Mouse (Mus musculus): Measurements from ENCODE around the gene Dusp1.

GRCm38 (mm10) chr17:26510146-26511045 is 51.5 kb downstream of the Dusp1 start:
- TF ChIP-seq MAX (IDR thresholded peaks at IDR 0.05; ENCODE audit: low read length): no peak
- TF ChIP-seq CTCF (conservative IDR thresholded peaks at IDR 0.05 in 1 of 2, IDR thresholded peaks at IDR 0.05 in 1 of 2; ENCODE audit: low read depth in 2 of 2, low read length in 2 of 2): no peak
- no peak for TF ChIP-seq POLR2A (IDR thresholded peaks at IDR 0.05; ENCODE audit: low read depth, low read length)
- TF ChIP-seq POLR2AphosphoS2 (IDR thresholded peaks at IDR 0.05; ENCODE audit: low read depth, low read length): no peak
- no peak for TF ChIP-seq EP300 (IDR thresholded peaks at IDR 0.05; ENCODE audit: low read length)
- no peak for TF ChIP-seq JUN (IDR thresholded peaks at IDR 0.05; ENCODE audit: insufficient read depth, low read depth, low read length)
- no peak for TF ChIP-seq SMC3 (IDR thresholded peaks at IDR 0.05; ENCODE audit: low read depth, low read length)
- no peak for TF ChIP-seq MXI1 (IDR thresholded peaks at IDR 0.05; ENCODE audit: low read depth, low read length)
- TF ChIP-seq ZKSCAN1 (IDR thresholded peaks at IDR 0.05; ENCODE audit: borderline replicate concordance, low read depth, low read length): no peak
- TF ChIP-seq KAT2A (IDR thresholded peaks at IDR 0.05; ENCODE audit: insufficient replicate concordance, low read length): no peak
- TF ChIP-seq GABPA (IDR thresholded peaks at IDR 0.05; ENCODE audit: insufficient replicate concordance, low read depth, low read length): no peak
